Mouse (Mus musculus) midbrain, postnatal 0 days (tissue): ENCODE measurements at regions not wholly inside any gene's neighbourhood (a gene's known extent, or its start where the extent isn't known, plus 50 kb on each side); places are given as distances from the start of the nearest gene placed in this dataset.

Experiments
- ATAC-seq: fragments of 200-750 bp; cut with Nextera tagmentation; 2 replicates; pipeline ENCODE4 v1.8.0; 2017; ENCODE audit warnings: moderate number of reproducible peaks, mild to moderate bottlenecking, moderate TSS enrichment, moderate library complexity; ENCODE audit not compliant: low FRiP score
- DNase-seq: peaks from one replicate; pipeline ENCODE4 v3.0.0-alpha.2; 2015; ENCODE audit warnings: low spot score
- H3K27ac ChIP-seq: fragments of 300-500 bp; sonication (generic); 2 replicates; pipeline ENCODE4 v1.5.1; 2014; ENCODE audit warnings: low read depth, mild to moderate bottlenecking, low read length, mixed read lengths
- H3K27me3 ChIP-seq: fragments of 300-500 bp; sonication (generic); 2 replicates; pipeline ENCODE4 v1.6.1; 2014; ENCODE audit warnings: low read length, control low read depth, mixed read lengths; ENCODE audit not compliant: insufficient read depth
- H3K36me3 ChIP-seq: fragments of 300-500 bp; sonication (generic); 2 replicates; pipeline ENCODE4 v1.6.1; 2014; ENCODE audit warnings: low read length, control low read depth, mixed read lengths; ENCODE audit not compliant: insufficient read depth
- H3K4me1 ChIP-seq: fragments of 300-500 bp; sonication (generic); 2 replicates; pipeline ENCODE4 v1.6.1; 2014; ENCODE audit warnings: mild to moderate bottlenecking, control low read depth, antibody characterized with exemption, low read length, mixed read lengths; ENCODE audit not compliant: insufficient read depth
- H3K4me2 ChIP-seq: fragments of 300-500 bp; sonication (generic); 2 replicates; pipeline ENCODE4 v1.6.1; 2014; ENCODE audit warnings: low read depth, mild to moderate bottlenecking, low read length, mixed read lengths; ENCODE audit not compliant: poor library complexity, severe bottlenecking
- H3K4me3 ChIP-seq: fragments of 300-500 bp; sonication (generic); 2 replicates; pipeline ENCODE4 v1.5.1; 2014; ENCODE audit warnings: low read depth, mild to moderate bottlenecking, low read length, moderate library complexity
- H3K9ac ChIP-seq: fragments of 300-500 bp; sonication (generic); replicated peaks from 2 replicates; pipeline ENCODE4 v1.6.1; 2014; ENCODE audit warnings: mild to moderate bottlenecking, low read length, moderate library complexity, mixed read lengths; ENCODE audit not compliant: poor library complexity, severe bottlenecking
- H3K9me3 ChIP-seq: fragments of 300-500 bp; sonication (generic); 2 replicates; pipeline ENCODE4 v1.6.1; 2016; ENCODE audit warnings: low read length, control low read depth
- CTCF ChIP-seq: IDR thresholded peaks from 2 replicates; pipeline ENCODE4 v1.5.1; 2016; ENCODE audit warnings: antibody characterized with exemption, mild to moderate bottlenecking
- WGBS: fragments of 180-500 bp; shearing (Covaris S2); extraction: QIAGEN DNeasy Blood & Tissue Kit; methylation state at CpG from one replicate; pipeline ENCODE4 v1.1.7; 2014; 5-methylcytosine and 5-hydroxymethylcytosine counted together

- H3K9me3 ChIP-seq: no peaks in the 10 kb centered on the region
- H3K4me2 ChIP-seq: no peak overlapping the region
- no peak overlapping the region for H3K4me3 ChIP-seq
- TF ChIP-seq CTCF: no peak
- no peak overlapping the region for H3K9ac ChIP-seq
- no peaks in the 10 kb centered on the region for H3K27me3 ChIP-seq
- H3K36me3 ChIP-seq: no peaks in the 10 kb centered on the region
- no peak overlapping the region for H3K27ac ChIP-seq
- no peaks in the 10 kb centered on the region for H3K4me1 ChIP-seq
- DNase-seq: no peak
- WGBS: 85% methylated on average over 9 of the region's 9 CpGs
- ATAC-seq: no peak
Measured at GRCm38 (mm10) chr1:184482026-184482425, 250.4 kb downstream of the Hlx start.

GRCm38 (mm10) chr1:184480571-184481220 is 251.7 kb downstream of the Hlx start:
- 91% methylated on average over 9 of the region's 9 CpGs for WGBS
- H3K4me1 ChIP-seq: no peaks in the 10 kb centered on the region
- no peak overlapping the region for H3K4me3 ChIP-seq
- H3K9me3 ChIP-seq: no peaks in the 10 kb centered on the region
- H3K27ac ChIP-seq: no peak overlapping the region
- no peak for DNase-seq
- no peak overlapping the region for H3K9ac ChIP-seq
- no peak for TF ChIP-seq CTCF
- ATAC-seq: no peak
- no peaks in the 10 kb centered on the region for H3K27me3 ChIP-seq
- H3K4me2 ChIP-seq: no peak overlapping the region
- no peaks in the 10 kb centered on the region for H3K36me3 ChIP-seq

- no peak overlapping the region for H3K9ac ChIP-seq
- H3K9me3 ChIP-seq: no peaks in the 10 kb centered on the region
- H3K4me3 ChIP-seq: no peak overlapping the region
- no peaks in the 10 kb centered on the region for H3K27me3 ChIP-seq
- no peak for DNase-seq
- H3K36me3 ChIP-seq: no peaks in the 10 kb centered on the region
- 88% methylated on average over 7 of the region's 7 CpGs for WGBS
- no peak for TF ChIP-seq CTCF
- no peak overlapping the region for H3K4me2 ChIP-seq
- no peak overlapping the region for H3K27ac ChIP-seq
- ATAC-seq: no peak
- no peaks in the 10 kb centered on the region for H3K4me1 ChIP-seq
Measured at GRCm38 (mm10) chr1:184478006-184478405, 254.4 kb downstream of the Hlx start.

- ATAC-seq (no peak), DNase-seq (no peak)
- Histone ChIP-seq H3K4me3 (no peak overlapping the region), H3K4me1 (no peaks in the 10 kb centered on the region), H3K4me2 (no peak overlapping the region), H3K27me3 (no peaks in the 10 kb centered on the region), H3K9me3 (no peaks in the 10 kb centered on the region), H3K9ac (no peak overlapping the region), H3K27ac (no peak overlapping the region), H3K36me3 (no peaks in the 10 kb centered on the region)
- WGBS: 24% methylated on average over 9 of the region's 9 CpGs
- no peak for TF ChIP-seq CTCF
Measured at GRCm38 (mm10) chr1:184462481-184463124, 269.8 kb downstream of the Hlx start.

- no peaks in the 10 kb centered on the region for H3K36me3 ChIP-seq
- no peak overlapping the region for H3K4me2 ChIP-seq
- H3K4me3 ChIP-seq: no peak overlapping the region
- H3K9ac ChIP-seq: no peak overlapping the region
- no peaks in the 10 kb centered on the region for H3K27me3 ChIP-seq
- DNase-seq (no peak), ATAC-seq (no peak)
- no peaks in the 10 kb centered on the region for H3K4me1 ChIP-seq
- H3K9me3 ChIP-seq: no peaks in the 10 kb centered on the region
- H3K27ac ChIP-seq: no peak overlapping the region
- no peak for TF ChIP-seq CTCF
Measured at GRCm38 (mm10) chr1:184461411-184461810, 271.0 kb downstream of the Hlx start.

- no peak for DNase-seq
- no peak overlapping the region for H3K4me3 ChIP-seq
- TF ChIP-seq CTCF: no peak
- no peak overlapping the region for H3K9ac ChIP-seq
- no peak overlapping the region for H3K27ac ChIP-seq
- ATAC-seq: no peak
- H3K9me3 ChIP-seq: no peaks in the 10 kb centered on the region
- H3K27me3 ChIP-seq: no peaks in the 10 kb centered on the region; the same call in 1 of the 2 replicates
- no peak overlapping the region for H3K4me2 ChIP-seq
- no peaks in the 10 kb centered on the region for H3K36me3 ChIP-seq
- WGBS: 95% methylated on average over 8 of the region's 8 CpGs
- H3K4me1 ChIP-seq: no peaks in the 10 kb centered on the region
Measured at GRCm38 (mm10) chr1:184456727-184457126, 275.7 kb downstream of the Hlx start.
